8 mouse cellular contexts compared by ENCODE assay signal in the genomic region with DNA sequence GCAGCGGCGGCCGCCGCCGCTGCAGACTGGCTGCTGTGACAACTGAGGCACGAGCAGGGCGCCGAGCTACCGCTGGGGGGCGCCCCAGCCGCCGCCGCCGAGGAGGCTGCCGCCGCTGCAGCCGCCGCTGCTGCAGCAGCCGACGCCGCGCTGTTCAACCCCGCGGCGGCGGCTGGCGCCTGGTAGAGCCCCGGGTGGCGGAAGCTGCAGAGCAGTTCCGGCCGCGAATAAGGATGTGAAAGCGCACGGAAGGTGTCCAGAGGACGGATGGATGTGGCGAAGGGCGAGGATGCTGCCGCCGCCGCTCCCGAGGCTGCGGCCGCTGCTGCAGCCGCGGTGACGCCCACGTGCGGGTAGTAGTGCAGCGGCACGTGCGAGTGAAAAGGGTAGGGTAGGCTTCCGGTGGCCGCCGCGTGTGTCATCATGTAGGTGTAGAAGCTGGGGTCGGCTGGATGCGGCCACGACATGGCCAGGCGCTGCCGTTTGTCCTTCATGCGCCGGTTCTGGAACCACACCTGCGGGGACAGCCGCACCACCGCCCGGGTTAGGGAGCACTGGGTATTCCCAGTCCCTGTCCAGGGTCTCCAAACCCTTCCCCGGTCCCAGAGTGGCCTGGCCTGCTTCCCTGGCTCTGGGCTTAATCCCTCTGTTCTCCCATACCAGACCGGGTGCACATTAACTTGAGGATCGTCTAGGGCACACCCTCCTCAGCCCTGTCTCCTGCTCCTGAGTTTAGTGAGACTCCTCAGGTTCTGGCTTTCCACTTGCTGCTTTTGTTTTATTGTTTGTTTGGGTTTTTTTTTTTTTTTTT. TPM values are rescaled to one million over a fixed set of nuclear protein-coding genes. Genes with fewer than 3 reads are reported as not detected.
DNase-seq lines count a peak whose midpoint lies in the region; ATAC-seq lines count a peak whose summit lies in the region.

No protein-coding gene starts in this region.

- peaks cover 15% of the 10 kb centered on the region for H3K4me1 ChIP-seq in forebrain, embryonic 13.5 days
- H3K4me1 ChIP-seq in limb, embryonic 12.5 days (replicated peaks) = peaks cover 27% of the 10 kb centered on the region
- peaks cover 5% of the 10 kb centered on the region for H3K4me1 ChIP-seq in neural tube, embryonic 14.5 days (ENCODE audit: control insufficient read depth, insufficient read depth, low read length)

- H3K27me3 ChIP-seq in forebrain, embryonic 13.5 days = peaks cover 88% of the 10 kb centered on the region
- H3K27me3 ChIP-seq in limb, embryonic 12.5 days = peaks cover 67% of the 10 kb centered on the region
- peaks cover 32% of the 10 kb centered on the region for H3K27me3 ChIP-seq in neural tube, embryonic 14.5 days (ENCODE audit: control insufficient read depth, insufficient read depth, low read length)

- H3K36me3 ChIP-seq in forebrain, embryonic 13.5 days (ENCODE audit: poor library complexity, severe bottlenecking) = no peaks in the 10 kb centered on the region
- H3K36me3 ChIP-seq in limb, embryonic 12.5 days = 0 out of 2 replicates have a peak, but pooled peaks cover 8% of the 10 kb centered on the region
- H3K36me3 ChIP-seq in neural tube, embryonic 14.5 days (ENCODE audit: control insufficient read depth, insufficient read depth, low read length) = no peaks in the 10 kb centered on the region

- no peak overlapping the region for H3K27ac ChIP-seq in forebrain, embryonic 13.5 days
- peak overlapping the region; percentile 92 for H3K27ac ChIP-seq in limb, embryonic 12.5 days
- no peak overlapping the region for H3K27ac ChIP-seq in neural tube, embryonic 14.5 days (ENCODE audit: low read depth, low read length)

- ATAC-seq in forebrain, embryonic 13.5 days = 0 out of 2 replicates have a peak, but pooled peaks have one; percentile 50
- ATAC-seq in limb, embryonic 12.5 days (ENCODE audit: insufficient number of reproducible peaks, insufficient read depth, low FRiP score, low TSS enrichment, low read depth) = 0 out of 2 replicates have a peak, but pooled peaks have one; percentile 38
- peak; percentile 46; the same call in 1 of the 2 replicates for ATAC-seq in neural tube, embryonic 14.5 days (ENCODE audit: low read depth)

- no peaks in the 10 kb centered on the region for H3K9me3 ChIP-seq in forebrain, embryonic 13.5 days (replicated peaks)
- no peaks in the 10 kb centered on the region for H3K9me3 ChIP-seq in limb, embryonic 12.5 days
- no peaks in the 10 kb centered on the region for H3K9me3 ChIP-seq in neural tube, embryonic 14.5 days (ENCODE audit: control insufficient read depth, low read length)

- WGBS in forebrain, embryonic 13.5 days = under 1% methylated on average over 63 of the region's 69 CpGs
- WGBS in limb, embryonic 12.5 days = under 1% methylated on average over 64 of the region's 69 CpGs
- WGBS in neural tube, embryonic 14.5 days = under 1% methylated on average over 69 of the region's 69 CpGs

- peak overlapping the region; percentile 55 for H3K4me2 ChIP-seq in forebrain, embryonic 13.5 days
- peak overlapping the region; percentile 70 for H3K4me2 ChIP-seq in limb, embryonic 12.5 days
- peak overlapping the region; percentile 47 for H3K4me2 ChIP-seq in neural tube, embryonic 14.5 days (ENCODE audit: low read depth, low read length)

- peak overlapping the region; percentile 35 for H3K4me3 ChIP-seq in forebrain, embryonic 13.5 days
- peak overlapping the region; percentile 57 for H3K4me3 ChIP-seq in limb, embryonic 12.5 days (replicated peaks)
- H3K4me3 ChIP-seq in neural tube, embryonic 14.5 days (ENCODE audit: low read depth, low read length) = peak overlapping the region; percentile 29

- DNase-seq in adrenal gland, postnatal 14 days = peak; percentile 25
- no peak for DNase-seq in adrenal gland, postnatal 4 days (ENCODE audit: low spot score in 2 of 2)
- DNase-seq in CD4-positive helper T cell, adult 2 months (ENCODE audit: low read depth, low spot score) = peak; percentile 58
- DNase-seq in layer of hippocampus, adult 9-11 months = no peak
- no peak for DNase-seq in adrenal gland, adult 18-20 months (ENCODE audit: low spot score in 2 of 2)

- peak overlapping the region; percentile 30; the same call in 1 of the 2 replicates for H3K9ac ChIP-seq in forebrain, embryonic 13.5 days
- peak overlapping the region; percentile 93 for H3K9ac ChIP-seq in limb, embryonic 12.5 days (replicated peaks)
- 0 out of 2 replicates have a peak overlapping the region, but pooled peaks have one; percentile 11 for H3K9ac ChIP-seq in neural tube, embryonic 14.5 days (replicated peaks; ENCODE audit: low read depth, low read length)

RNA-seq across cellular contexts. Expression of a gene that starts 3.3 kb away (rescaled TPM):
- not detected in 2 replicates for total RNA-seq in adrenal gland, postnatal 14 days (2021)
- total RNA-seq in adrenal gland, postnatal 4 days (2021) = not detected
- polyA plus RNA-seq in forebrain, embryonic 13.5 days (2015; fragmentation: Nextera tagmentation; extraction: Ambion mirVana) = not detected in 2 replicates
- polyA plus RNA-seq in limb, embryonic 12.5 days (2016; fragmentation: Nextera tagmentation; extraction: Ambion mirVana) = 6.8 and 8.3 TPM in 2 replicates
- polyA plus RNA-seq in neural tube, embryonic 14.5 days (2014; fragmentation: Nextera tagmentation; extraction: Ambion mirVana) = 0.36 and 0.55 TPM in 2 replicates
- not detected for total RNA-seq in adrenal gland, adult 18-20 months (2021)

RNA-seq across cellular contexts. Expression of a gene that starts 12.1 kb away (rescaled TPM):
- total RNA-seq in adrenal gland, postnatal 14 days (2021) = not detected in 2 replicates
- not detected for total RNA-seq in adrenal gland, postnatal 4 days (2021)
- polyA plus RNA-seq in forebrain, embryonic 13.5 days (2015; fragmentation: Nextera tagmentation; extraction: Ambion mirVana) = not detected in 2 replicates
- 81.8 and 88.0 TPM in 2 replicates for polyA plus RNA-seq in limb, embryonic 12.5 days (2016; fragmentation: Nextera tagmentation; extraction: Ambion mirVana)
- polyA plus RNA-seq in neural tube, embryonic 14.5 days (2014; fragmentation: Nextera tagmentation; extraction: Ambion mirVana) = not detected in 2 replicates
- total RNA-seq in adrenal gland, adult 18-20 months (2021) = not detected

RNA-seq across cellular contexts. Expression of a gene that starts 18.8 kb away (rescaled TPM):
- total RNA-seq in adrenal gland, postnatal 14 days (2021) = not detected in 2 replicates
- not detected for total RNA-seq in adrenal gland, postnatal 4 days (2021)
- not detected in 2 replicates for polyA plus RNA-seq in forebrain, embryonic 13.5 days (2015; fragmentation: Nextera tagmentation; extraction: Ambion mirVana)
- polyA plus RNA-seq in limb, embryonic 12.5 days (2016; fragmentation: Nextera tagmentation; extraction: Ambion mirVana) = 113 and 130 TPM in 2 replicates
- polyA plus RNA-seq in neural tube, embryonic 14.5 days (2014; fragmentation: Nextera tagmentation; extraction: Ambion mirVana) = not detected in 2 replicates
- total RNA-seq in adrenal gland, adult 18-20 months (2021) = not detected

RNA-seq across cellular contexts. Expression of a gene that starts 23.3 kb away (rescaled TPM):
- not detected in 2 replicates for total RNA-seq in adrenal gland, postnatal 14 days (2021)
- 1 to 10 TPM in 1 of 2 experiments, not detected in 1; 5.1 TPM for total RNA-seq in adrenal gland, postnatal 4 days (2021)
- not detected in 2 replicates for polyA plus RNA-seq in forebrain, embryonic 13.5 days (2015; fragmentation: Nextera tagmentation; extraction: Ambion mirVana)
- 55.4 and 62.0 TPM in 2 replicates for polyA plus RNA-seq in limb, embryonic 12.5 days (2016; fragmentation: Nextera tagmentation; extraction: Ambion mirVana)
- polyA plus RNA-seq in neural tube, embryonic 14.5 days (2014; fragmentation: Nextera tagmentation; extraction: Ambion mirVana) = 0.09 TPM in 1 of 2 replicates, not detected in the other
- not detected for total RNA-seq in adrenal gland, adult 18-20 months (2021)

RNA-seq across cellular contexts. Expression of a gene that starts 35.7 kb away (rescaled TPM):
- total RNA-seq in adrenal gland, postnatal 14 days (2021) = 0.71 TPM in 1 of 2 replicates, not detected in the other
- 1 to 10 TPM in 1 of 2 experiments, under 1 TPM in 1; 0.71 to 5.2 TPM for total RNA-seq in adrenal gland, postnatal 4 days (2021)
- not detected in 2 replicates for polyA plus RNA-seq in forebrain, embryonic 13.5 days (2015; fragmentation: Nextera tagmentation; extraction: Ambion mirVana)
- 39.5 and 42.0 TPM in 2 replicates for polyA plus RNA-seq in limb, embryonic 12.5 days (2016; fragmentation: Nextera tagmentation; extraction: Ambion mirVana)
- 55.4 and 90.2 TPM in 2 replicates for polyA plus RNA-seq in neural tube, embryonic 14.5 days (2014; fragmentation: Nextera tagmentation; extraction: Ambion mirVana)
- not detected for total RNA-seq in adrenal gland, adult 18-20 months (2021)

Comparison
In these comparisons a context has a peak if more than half of its experiments do, and no peak if none do; other contexts are left out.
1. DNase-seq: peak in adrenal gland, postnatal 14 days (single experiment) and CD4-positive helper T cell, adult 2 months (single experiment); none in adrenal gland, postnatal 4 days (0 of 2), layer of hippocampus, adult 9-11 months (single experiment) and adrenal gland, adult 18-20 months (0 of 2).
2. H3K9ac ChIP-seq: peak in every context shown above with its lines; median percentile 93 in limb, embryonic 12.5 days; 30 in forebrain, embryonic 13.5 days; 11 in neural tube, embryonic 14.5 days.
3. Peak in every context shown above with its lines, with median percentiles within 50 percentile points of each other: ATAC-seq, H3K4me2 ChIP-seq and H3K4me3 ChIP-seq.